18 mouse cellular contexts compared by ENCODE assay signal in genomic region chrX:102416386-102416785, GRCm38 (mm10).
DNase-seq lines count a peak whose midpoint lies in the region; ATAC-seq and TF ChIP-seq lines count a peak whose summit lies in the region.
"Had no signal": no experiment of that assay in that cellular context is flagged by ENCODE, and none has a peak within 500 bp of the region (broad histone marks: within the 10 kb centered on the region; RNA-seq: fewer than 3 reads in every experiment).

No protein-coding gene starts in this region.

- intact Hi-C loops in left cerebral cortex, adult 2 months (cut with DNase I), result loop anchor here (1.0 kb wide), 1 partner anchor 59 kb away; no protein-coding TSS in a partner anchor
- intact Hi-C loops in left cerebral cortex, postnatal 4 days (cut with DNase I), result loop anchor here (10.0 kb wide), 1 partner anchor 928 kb away; no protein-coding TSS in a partner anchor
- intact Hi-C loops in left cerebral cortex, postnatal 36 days (cut with DNase I), result no loop called here

- peak; percentile 25 to 61 for DNase-seq in cerebellum, adult 2 months
- DNase-seq in cerebellum, postnatal 4 days (ENCODE audit: low spot score in 2 of 2), result no peak
- DNase-seq in left cerebral cortex, adult 2 months (ENCODE audit: extremely low spot score in 1 of 2, low spot score in 2 of 2), result peak; percentile 12 to 13
- DNase-seq in left cerebral cortex, postnatal 4 days, result no peak
- DNase-seq in Patski (ENCODE audit: low read depth, low spot score), result no peak
- DNase-seq in left cerebral cortex, postnatal 36 days (ENCODE audit: low spot score in 2 of 2), result peak; percentile 10 to 27
- DNase-seq in stomach, postnatal 0 days (ENCODE audit: low spot score), result no peak
- DNase-seq in adrenal gland, adult 2 months, result no peak
- DNase-seq: heart, postnatal 4 days; kidney, adult 2 months; kidney, postnatal 36 days; lung, postnatal 10 days had no signal

- CTCF ChIA-PET in Patski (lab: Charles Lee), result no interaction called here

- H3K4me2 ChIP-seq in stomach, postnatal 0 days (replicated peaks; ENCODE audit: low read depth), result no peak overlapping the region
- H3K4me2 ChIP-seq: embryonic facial prominence, embryonic 12.5 days; heart, embryonic 13.5 days; limb, embryonic 12.5 days had no signal

- TF ChIP-seq POLR2A in cerebellum, adult 2 months (IDR thresholded peaks at IDR 0.05; ENCODE audit: borderline replicate concordance, insufficient read depth, low read length), result no peak

- no peak for TF ChIP-seq CTCF in cerebellum, adult 2 months (IDR thresholded peaks at IDR 0.05; ENCODE audit: borderline replicate concordance, insufficient read depth, low read depth, low read length)
- no peak for TF ChIP-seq CTCF in left cerebral cortex, adult 2 months (IDR thresholded peaks at IDR 0.05)
- TF ChIP-seq CTCF in Patski (IDR thresholded peaks at IDR 0.05), result no peak
- no peak for TF ChIP-seq CTCF in stomach, postnatal 0 days (IDR thresholded peaks at IDR 0.05; ENCODE audit: low read depth)

- H3K9me3 ChIP-seq in stomach, postnatal 0 days (ENCODE audit: control insufficient read depth, low read length), result no peaks in the 10 kb centered on the region
- H3K9me3 ChIP-seq: embryonic facial prominence, embryonic 12.5 days; G1E; heart, embryonic 13.5 days; limb, embryonic 12.5 days had no signal

- no peak for TF ChIP-seq EP300 in stomach, postnatal 0 days (optimal IDR thresholded peaks at IDR 0.05)

- no peaks in the 10 kb centered on the region for H3K27me3 ChIP-seq in cerebellum, adult 2 months (ENCODE audit: control insufficient read depth, insufficient read depth, low read length)
- peaks cover 29% of the 10 kb centered on the region for H3K27me3 ChIP-seq in Patski
- no peaks in the 10 kb centered on the region for H3K27me3 ChIP-seq in stomach, postnatal 0 days (ENCODE audit: control insufficient read depth, insufficient read depth, low read length)

- POLR2A ChIA-PET in Patski (lab: Charles Lee), result no interaction called here

- no peak overlapping the region for H3K27ac ChIP-seq in cerebellum, adult 2 months (ENCODE audit: insufficient read depth, low read length)
- H3K27ac ChIP-seq in left cerebral cortex, adult 2 months, result no peak overlapping the region
- H3K27ac ChIP-seq in stomach, postnatal 0 days (replicated peaks), result no peak overlapping the region
- H3K27ac ChIP-seq: embryonic facial prominence, embryonic 12.5 days; heart, embryonic 13.5 days; limb, embryonic 12.5 days; liver, embryonic 14.5 days had no signal

- no peak overlapping the region for H3K4me3 ChIP-seq in cerebellum, adult 2 months (replicated peaks; ENCODE audit: insufficient read depth, low read depth, low read length)
- H3K4me3 ChIP-seq in left cerebral cortex, adult 2 months, result no peak overlapping the region
- H3K4me3 ChIP-seq in stomach, postnatal 0 days (ENCODE audit: low read depth, low read length), result no peak overlapping the region
- H3K4me3 ChIP-seq: embryonic facial prominence, embryonic 12.5 days; heart, embryonic 13.5 days; limb, embryonic 12.5 days had no signal

- WGBS in cerebellum, adult 2 months, result 28% methylated on average over 4 of the region's 4 CpGs
- 58% methylated on average over 4 of the region's 4 CpGs for WGBS in stomach, postnatal 0 days

- in situ Hi-C loops in Patski (cut with MboI; ENCODE audit: low pct_unique_long_range_greater_than_20kb), result no loop called here

- no peak overlapping the region for H3K9ac ChIP-seq in stomach, postnatal 0 days (ENCODE audit: low read length)
- H3K9ac ChIP-seq: embryonic facial prominence, embryonic 12.5 days; heart, embryonic 13.5 days; limb, embryonic 12.5 days; liver, embryonic 14.5 days had no signal

- peak; percentile 26 for ATAC-seq in Patski
- ATAC-seq in stomach, postnatal 0 days (ENCODE audit: low FRiP score, low TSS enrichment), result no peak
- ATAC-seq: activated CD4-positive, CD25-positive, alpha-beta regulatory T cell, adult 4 months had no signal

- no peaks in the 10 kb centered on the region for H3K4me1 ChIP-seq in cerebellum, adult 2 months (ENCODE audit: control insufficient read depth, insufficient read depth, low read length)
- no peaks in the 10 kb centered on the region for H3K4me1 ChIP-seq in stomach, postnatal 0 days (replicated peaks; ENCODE audit: control insufficient read depth, insufficient read depth)
- H3K4me1 ChIP-seq: heart, embryonic 13.5 days had no signal

- H3K36me3 ChIP-seq in stomach, postnatal 0 days (ENCODE audit: control insufficient read depth, insufficient read depth, low read length), result no peaks in the 10 kb centered on the region
- H3K36me3 ChIP-seq: embryonic facial prominence, embryonic 12.5 days; heart, embryonic 13.5 days; limb, embryonic 12.5 days had no signal

Comparison
In these comparisons a context has a peak if more than half of its experiments do, and no peak if none do; other contexts are left out.
1. DNase-seq: peak in cerebellum, adult 2 months (2 of 2), left cerebral cortex, adult 2 months (2 of 2) and left cerebral cortex, postnatal 36 days (2 of 2); none in cerebellum, postnatal 4 days (0 of 2), left cerebral cortex, postnatal 4 days (single experiment), Patski (single experiment), stomach, postnatal 0 days (single experiment) and adrenal gland, adult 2 months (single experiment).